Mouse (Mus musculus) intestine, embryonic 14.5 days (tissue): Measurements from ENCODE around the gene Clgn. TPM values are rescaled to one million over a fixed set of nuclear protein-coding genes. Genes with fewer than 3 reads are reported as not detected.
A peak's percentile ranks its signal among the peaks of the same experiment; 100 is the strongest.

ENCODE experiments used
- ATAC-seq: fragments of 200-750 bp; cut with Nextera tagmentation; replicated peaks from 2 replicates; pipeline ENCODE4 v1.8.0; 2017; ENCODE audit warnings: low read depth, moderate number of reproducible peaks, moderate TSS enrichment, moderate library complexity; ENCODE audit not compliant: low FRiP score, low TSS enrichment
- DNase-seq: peaks from one replicate; pipeline ENCODE4 v3.0.0-alpha.2; 2018; ENCODE audit warnings: low spot score
- H3K27ac ChIP-seq: fragments of 300-500 bp; sonication (generic); 2 replicates; pipeline ENCODE4 v1.5.1; 2014; ENCODE audit warnings: low read depth, mild to moderate bottlenecking, control low read depth
- H3K27me3 ChIP-seq: fragments of 300-500 bp; sonication (generic); replicated peaks from 2 replicates; pipeline ENCODE4 v1.6.1; 2014; ENCODE audit warnings: low read length, control low read depth; ENCODE audit not compliant: control insufficient read depth, insufficient read depth
- H3K36me3 ChIP-seq: fragments of 300-500 bp; sonication (generic); 2 replicates; pipeline ENCODE4 v1.6.1; 2014; ENCODE audit warnings: low read length, control low read depth; ENCODE audit not compliant: control insufficient read depth, insufficient read depth
- H3K4me1 ChIP-seq: fragments of 300-500 bp; sonication (generic); replicated peaks from 2 replicates; pipeline ENCODE4 v1.6.1; 2014; ENCODE audit warnings: low read length, control low read depth, mixed read lengths; ENCODE audit not compliant: control insufficient read depth, insufficient read depth
- H3K4me2 ChIP-seq: fragments of 300-500 bp; sonication (generic); 2 replicates; pipeline ENCODE4 v1.6.1; 2014; ENCODE audit warnings: low read length
- H3K4me3 ChIP-seq: fragments of 300-500 bp; sonication (generic); 2 replicates; pipeline ENCODE4 v1.5.1; 2014; ENCODE audit warnings: low read depth, low read length, control low read depth, mixed read lengths
- H3K9ac ChIP-seq: fragments of 300-500 bp; sonication (generic); 2 replicates; pipeline ENCODE4 v1.6.1; 2014; ENCODE audit warnings: mild to moderate bottlenecking, low read length
- H3K9me3 ChIP-seq: fragments of 300-500 bp; sonication (generic); 2 replicates; pipeline ENCODE4 v1.6.1; 2016; ENCODE audit warnings: low read length, control low read depth; ENCODE audit not compliant: control insufficient read depth
- WGBS: fragments of 180-500 bp; shearing (Covaris S2); extraction: QIAGEN DNeasy Blood & Tissue Kit; methylation state at CpG from one replicate; pipeline ENCODE4 v1.1.7; 2014; 5-methylcytosine and 5-hydroxymethylcytosine counted together
- polyA plus RNA-seq: library from polyadenylated mRNA; unstranded; fragments of >200 nt; fragmentation: Nextera tagmentation; extraction: Ambion mirVana; gene quantifications from 2 replicates; pipeline ENCODE4 v1.2.1, GENCODE M21; 2014

The Clgn gene
- polyA plus RNA-seq, 1 experiment from 2014 or later = 0.58 TPM

GRCm38 (mm10) chr8:83382850-83383249, 6.8 kb upstream of the Clgn start:
- H3K27ac ChIP-seq = no peak overlapping the region
- H3K4me3 ChIP-seq = no peak overlapping the region
- no peaks in the 10 kb centered on the region for H3K4me1 ChIP-seq
- H3K4me2 ChIP-seq = no peak overlapping the region
- no peaks in the 10 kb centered on the region for H3K36me3 ChIP-seq
- no peaks in the 10 kb centered on the region for H3K27me3 ChIP-seq
- H3K9me3 ChIP-seq = no peaks in the 10 kb centered on the region
- no peak for ATAC-seq
- no peak for DNase-seq
- WGBS = 31% methylated on average over 2 of the region's 2 CpGs
- no peak overlapping the region for H3K9ac ChIP-seq

- Histone ChIP-seq H3K9me3 (no peaks in the 10 kb centered on the region), H3K4me1 (0 out of 2 replicates have a peak, but pooled peaks cover 2% of the 10 kb centered on the region), H3K36me3 (no peaks in the 10 kb centered on the region), H3K27ac (no peak overlapping the region), H3K4me3 (peak overlapping the region; percentile 39), H3K9ac (peak overlapping the region; percentile 20; the same call in 1 of the 2 replicates), H3K27me3 (peaks cover 24% of the 10 kb centered on the region), H3K4me2 (peak overlapping the region; percentile 61)
- DNase-seq = no peak
- no peak for ATAC-seq
- WGBS = 6% methylated on average over 14 of the region's 14 CpGs
Measured at GRCm38 (mm10) chr8:83390006-83390701, 487 bp downstream of the Clgn start.

- Histone ChIP-seq H3K4me2 (no peak overlapping the region), H3K9me3 (no peaks in the 10 kb centered on the region), H3K27me3 (peaks cover 24% of the 10 kb centered on the region), H3K4me1 (0 out of 2 replicates have a peak, but pooled peaks cover 2% of the 10 kb centered on the region), H3K4me3 (no peak overlapping the region), H3K27ac (no peak overlapping the region), H3K9ac (no peak overlapping the region), H3K36me3 (no peaks in the 10 kb centered on the region)
- ATAC-seq (no peak), DNase-seq (no peak)
- WGBS = 77% methylated on average over 1 of the region's 1 CpGs
Measured at GRCm38 (mm10) chr8:83392521-83392920, 2.9 kb downstream of the Clgn start.

GRCm38 (mm10) chr8:83394325-83394724, 4.7 kb downstream of the Clgn start:
- peaks cover 17% of the 10 kb centered on the region for H3K27me3 ChIP-seq
- H3K4me1 ChIP-seq = 0 out of 2 replicates have a peak, but pooled peaks cover 2% of the 10 kb centered on the region
- no peak overlapping the region for H3K4me3 ChIP-seq
- H3K27ac ChIP-seq = no peak overlapping the region
- no peaks in the 10 kb centered on the region for H3K36me3 ChIP-seq
- H3K9ac ChIP-seq = no peak overlapping the region
- no peaks in the 10 kb centered on the region for H3K9me3 ChIP-seq
- DNase-seq = no peak
- 91% methylated on average over 5 of the region's 5 CpGs for whole genome bisulfite sequencing
- H3K4me2 ChIP-seq = no peak overlapping the region
- ATAC-seq = no peak

- no peak overlapping the region for H3K9ac ChIP-seq
- DNase-seq = no peak
- H3K27me3 ChIP-seq = no peaks in the 10 kb centered on the region
- 71% methylated on average over 6 of the region's 6 CpGs for whole genome bisulfite sequencing
- no peak overlapping the region for H3K4me3 ChIP-seq
- no peak overlapping the region for H3K27ac ChIP-seq
- H3K36me3 ChIP-seq = no peaks in the 10 kb centered on the region
- ATAC-seq = 0 out of 2 replicates have a peak, but pooled peaks have one; percentile 66
- H3K9me3 ChIP-seq = no peaks in the 10 kb centered on the region
- H3K4me2 ChIP-seq = no peak overlapping the region
- H3K4me1 ChIP-seq = no peaks in the 10 kb centered on the region
Measured at GRCm38 (mm10) chr8:83396680-83397079, 7.0 kb downstream of the Clgn start.

GRCm38 (mm10) chr8:83397726-83398125, 8.1 kb downstream of the Clgn start:
- Histone ChIP-seq H3K9ac (no peak overlapping the region), H3K27ac (no peak overlapping the region), H3K9me3 (no peaks in the 10 kb centered on the region), H3K27me3 (no peaks in the 10 kb centered on the region), H3K36me3 (no peaks in the 10 kb centered on the region), H3K4me2 (no peak overlapping the region), H3K4me1 (no peaks in the 10 kb centered on the region), H3K4me3 (no peak overlapping the region)
- WGBS = 71% methylated on average over 4 of the region's 4 CpGs
- DNase-seq (no peak), ATAC-seq (no peak)

GRCm38 (mm10) chr8:83405548-83405947, 15.9 kb downstream of the Clgn start:
- Histone ChIP-seq H3K36me3 (no peaks in the 10 kb centered on the region), H3K9ac (no peak overlapping the region), H3K27ac (no peak overlapping the region), H3K4me2 (no peak overlapping the region), H3K4me3 (no peak overlapping the region), H3K27me3 (no peaks in the 10 kb centered on the region), H3K4me1 (no peaks in the 10 kb centered on the region), H3K9me3 (no peaks in the 10 kb centered on the region)
- DNase-seq (no peak), ATAC-seq (no peak)
- WGBS = 77% methylated on average over 10 of the region's 10 CpGs

- H3K4me2 ChIP-seq = no peak overlapping the region
- H3K9ac ChIP-seq = no peak overlapping the region
- no peak for ATAC-seq
- H3K27me3 ChIP-seq = no peaks in the 10 kb centered on the region
- H3K4me1 ChIP-seq = no peaks in the 10 kb centered on the region
- H3K4me3 ChIP-seq = no peak overlapping the region
- no peak for DNase-seq
- no peak overlapping the region for H3K27ac ChIP-seq
- WGBS = 32% methylated on average over 6 of the region's 6 CpGs
- no peaks in the 10 kb centered on the region for H3K9me3 ChIP-seq
- no peaks in the 10 kb centered on the region for H3K36me3 ChIP-seq
Measured at GRCm38 (mm10) chr8:83406836-83407235, 17.2 kb downstream of the Clgn start.

- Histone ChIP-seq H3K9me3 (no peaks in the 10 kb centered on the region), H3K27ac (no peak overlapping the region), H3K4me1 (no peaks in the 10 kb centered on the region), H3K9ac (no peak overlapping the region), H3K4me3 (no peak overlapping the region), H3K36me3 (no peaks in the 10 kb centered on the region), H3K4me2 (no peak overlapping the region), H3K27me3 (no peaks in the 10 kb centered on the region)
- DNase-seq (no peak), ATAC-seq (no peak)
- 87% methylated on average over 7 of the region's 7 CpGs for WGBS
Measured at GRCm38 (mm10) chr8:83408496-83408895, 18.8 kb downstream of the Clgn start.
